Mouse (Mus musculus) T-helper 17 cell (primary cell): ENCODE results near the gene Rptor.

ENCODE experiments used
- in situ Hi-C, 2 experiments: fragments of 300-600 bp; cut with MboI, MseI; formaldehyde crosslinking; loops; 1 replicate in 1 of 2; 2 replicates in 1 of 2; pipeline ENCODE4 v1.15.1; 2025; ENCODE audit warnings: high pct_unique_total_duplicates in 2 of 2

Gene Rptor

DNA sequence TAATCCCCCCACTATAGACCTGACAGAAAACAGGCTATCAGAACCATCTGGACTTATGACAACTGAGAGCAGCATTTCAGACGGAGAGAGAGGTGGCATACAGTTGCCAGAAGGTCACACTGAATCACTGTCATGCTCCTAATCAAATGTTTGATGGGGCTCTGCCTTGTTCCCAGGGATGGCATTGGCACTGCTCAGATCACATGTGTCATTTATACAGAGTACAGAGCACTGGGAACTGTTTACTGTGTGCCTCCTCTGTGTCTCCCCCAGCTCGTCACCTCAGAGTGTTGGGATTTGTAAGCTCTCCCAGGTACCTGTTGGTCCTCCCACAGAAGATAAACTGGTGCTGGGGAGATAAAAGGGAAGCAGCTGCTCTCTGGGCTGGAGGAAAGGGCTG, 81.1 kb downstream of the Rptor start:
- in situ Hi-C loops, result no loop called here

DNA sequence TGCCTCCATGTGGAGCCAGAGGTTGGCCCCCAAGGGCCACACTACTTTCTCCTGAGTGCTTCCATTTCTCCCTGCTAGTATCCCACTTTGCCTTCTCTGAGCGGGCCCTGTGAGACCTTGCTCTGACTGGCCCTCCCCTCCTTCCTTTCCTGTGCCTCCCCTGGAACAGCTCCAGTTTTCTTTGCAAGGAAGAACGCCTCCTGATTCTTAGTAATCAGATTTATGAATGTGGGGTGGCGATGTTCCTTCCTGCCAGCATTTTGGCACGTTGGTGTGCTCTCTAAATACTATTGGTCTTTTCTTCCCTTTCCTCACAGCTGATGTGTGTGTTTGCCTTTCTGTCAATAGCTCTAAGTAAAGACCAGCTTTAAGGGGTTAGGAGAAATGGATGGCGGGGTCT, 82.8 kb downstream of the Rptor start:
- in situ Hi-C loops, result no loop called here

DNA sequence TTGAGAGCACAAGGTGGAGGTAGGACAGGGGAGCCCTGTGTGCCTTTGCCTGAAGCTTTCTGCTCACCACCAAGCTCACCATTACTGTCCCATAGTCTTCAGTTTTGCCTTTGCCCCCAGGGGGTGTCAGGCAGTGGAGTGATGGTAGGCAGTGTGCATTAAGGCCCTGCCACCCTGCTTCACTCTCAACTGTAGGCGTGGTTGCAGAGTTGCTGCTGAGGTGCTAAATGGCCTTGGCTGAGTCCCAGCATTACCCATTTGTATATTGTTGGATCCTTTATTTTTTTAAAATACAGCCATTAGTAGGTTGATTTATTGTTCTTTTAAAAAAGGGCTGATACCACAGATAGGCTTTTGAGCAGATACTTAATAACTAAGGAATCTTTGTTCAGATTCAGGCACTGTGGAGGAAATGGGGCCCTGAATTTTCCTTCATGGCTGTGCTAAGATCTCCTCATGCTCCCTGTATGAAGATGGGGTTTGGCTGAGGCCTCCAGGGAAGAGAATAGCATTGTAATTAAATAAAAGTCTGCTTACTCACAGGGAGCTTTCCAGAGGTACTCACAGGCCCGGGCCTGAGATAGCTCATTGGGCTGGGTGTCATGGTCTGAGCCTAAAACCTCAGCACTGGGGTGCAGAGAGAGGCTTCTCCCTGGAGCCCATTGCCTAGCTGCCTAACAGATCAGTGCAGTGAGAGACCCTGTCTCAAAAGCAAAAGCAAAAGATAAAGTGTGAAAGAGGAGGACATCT, 83.4 kb downstream of the Rptor start:
- in situ Hi-C loops, result no loop called here

DNA sequence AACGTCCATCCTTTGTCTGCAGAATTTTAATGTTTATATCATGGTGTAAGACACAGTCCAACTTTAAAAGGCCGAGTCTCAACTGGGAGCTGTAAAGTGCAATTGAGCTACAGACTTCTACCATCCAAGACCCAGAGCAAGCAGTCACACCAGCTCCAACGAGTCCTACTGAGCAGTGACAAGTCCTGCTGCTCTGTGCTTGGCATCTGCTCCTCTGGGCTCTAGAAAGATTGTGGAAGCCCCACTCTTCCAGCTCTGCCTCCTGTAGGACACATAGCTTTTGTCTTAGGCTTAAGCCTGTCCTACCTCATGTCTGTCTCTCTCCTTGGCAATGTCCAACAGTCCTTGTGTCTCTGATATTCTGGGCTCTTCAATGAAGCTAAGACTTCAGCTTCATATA, 84.6 kb downstream of the Rptor start:
- in situ Hi-C loops, result no loop called here

DNA sequence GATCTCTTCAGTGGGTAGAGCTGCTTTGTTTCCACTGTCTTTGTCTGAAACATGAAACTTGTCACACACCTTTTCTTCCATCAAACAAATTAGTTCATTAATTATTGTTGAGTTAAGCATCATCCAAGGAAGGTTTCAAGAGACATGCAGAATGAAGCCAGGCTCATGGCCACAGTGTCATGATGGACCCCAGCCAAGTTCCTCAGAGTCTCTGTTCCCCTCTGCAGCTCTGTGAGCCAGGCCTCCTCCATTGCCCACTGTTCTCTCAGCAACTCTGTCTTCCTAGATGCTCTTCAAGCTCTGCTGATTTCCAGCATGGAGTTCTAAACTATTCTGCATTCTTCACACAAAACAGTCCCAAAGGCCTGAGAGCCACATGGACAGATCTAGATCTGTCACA, 85.3 kb downstream of the Rptor start:
- in situ Hi-C loops, result no loop called here

DNA sequence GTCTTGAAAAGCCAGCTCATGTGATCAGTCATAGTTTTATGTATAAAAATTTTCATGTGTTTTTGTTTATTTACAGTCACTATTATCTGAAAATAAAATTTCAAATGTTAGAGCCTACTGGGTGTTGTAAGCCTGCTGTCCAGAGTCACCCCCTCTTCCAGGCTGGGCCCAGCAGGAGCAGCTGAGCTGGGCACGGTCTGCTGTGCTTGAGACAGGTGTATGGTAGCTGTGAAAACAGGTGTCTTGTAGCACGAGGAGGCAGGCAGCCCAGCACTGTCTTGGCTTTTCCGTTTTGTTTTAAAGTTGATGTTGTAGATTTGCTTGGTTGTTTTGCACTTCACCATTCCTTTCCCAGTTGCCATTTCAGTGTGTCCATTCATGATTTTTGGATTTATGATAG, 87.2 kb downstream of the Rptor start:
- in situ Hi-C loops, result no loop called here

DNA sequence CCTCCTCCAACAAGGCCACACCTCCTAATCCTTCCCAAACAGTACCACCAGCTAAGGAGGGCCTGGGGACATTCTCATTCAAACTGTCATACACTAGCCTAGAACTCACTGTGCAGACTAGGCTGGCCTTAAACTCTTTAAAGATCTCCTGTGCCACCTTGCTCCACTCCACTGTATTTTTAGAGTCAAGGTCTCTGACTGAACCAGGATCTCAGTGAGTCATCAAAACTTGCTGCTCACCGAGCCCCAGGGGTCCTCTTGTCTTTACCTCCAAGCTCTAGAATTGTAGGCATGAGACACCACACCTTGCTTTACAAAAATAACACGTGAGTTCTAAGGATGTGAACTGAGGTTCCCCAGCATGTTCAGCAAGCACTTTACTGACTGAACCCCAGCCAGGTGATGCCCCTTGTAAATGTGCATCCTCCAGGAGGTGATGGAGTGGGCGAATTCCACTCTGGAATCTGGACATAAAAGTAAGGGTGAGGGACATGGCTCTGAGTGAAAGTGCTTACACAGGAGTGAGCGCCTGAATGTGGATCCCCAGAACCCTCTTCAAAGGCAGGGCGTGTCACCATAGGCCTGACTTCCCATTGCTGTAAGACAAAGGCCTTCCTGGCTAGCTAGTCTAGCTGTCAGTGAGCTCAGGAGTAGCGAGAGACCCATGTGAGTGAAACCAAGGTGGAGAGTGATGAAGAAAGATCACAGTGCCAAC, 89.6 kb downstream of the Rptor start:
- in situ Hi-C loops, result no loop called here

DNA sequence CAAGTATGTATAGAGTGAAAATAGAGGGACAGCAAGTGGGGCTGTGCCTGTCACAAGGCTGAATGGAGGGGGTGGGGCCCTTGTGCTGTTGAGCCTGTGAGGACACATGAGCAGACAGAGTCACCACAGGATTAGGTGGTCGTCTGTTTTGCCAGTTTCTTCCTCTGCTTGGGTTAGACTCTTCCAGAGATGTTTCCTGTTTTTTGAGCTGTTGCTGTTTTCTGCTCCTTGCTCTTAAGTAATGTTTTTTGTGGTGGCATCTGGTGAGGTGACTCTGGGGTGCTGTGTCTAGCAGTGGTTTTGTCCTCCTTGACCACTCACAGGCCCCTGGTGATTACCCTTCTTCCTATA, 90.2 kb downstream of the Rptor start:
- in situ Hi-C loops, result no loop called here

DNA sequence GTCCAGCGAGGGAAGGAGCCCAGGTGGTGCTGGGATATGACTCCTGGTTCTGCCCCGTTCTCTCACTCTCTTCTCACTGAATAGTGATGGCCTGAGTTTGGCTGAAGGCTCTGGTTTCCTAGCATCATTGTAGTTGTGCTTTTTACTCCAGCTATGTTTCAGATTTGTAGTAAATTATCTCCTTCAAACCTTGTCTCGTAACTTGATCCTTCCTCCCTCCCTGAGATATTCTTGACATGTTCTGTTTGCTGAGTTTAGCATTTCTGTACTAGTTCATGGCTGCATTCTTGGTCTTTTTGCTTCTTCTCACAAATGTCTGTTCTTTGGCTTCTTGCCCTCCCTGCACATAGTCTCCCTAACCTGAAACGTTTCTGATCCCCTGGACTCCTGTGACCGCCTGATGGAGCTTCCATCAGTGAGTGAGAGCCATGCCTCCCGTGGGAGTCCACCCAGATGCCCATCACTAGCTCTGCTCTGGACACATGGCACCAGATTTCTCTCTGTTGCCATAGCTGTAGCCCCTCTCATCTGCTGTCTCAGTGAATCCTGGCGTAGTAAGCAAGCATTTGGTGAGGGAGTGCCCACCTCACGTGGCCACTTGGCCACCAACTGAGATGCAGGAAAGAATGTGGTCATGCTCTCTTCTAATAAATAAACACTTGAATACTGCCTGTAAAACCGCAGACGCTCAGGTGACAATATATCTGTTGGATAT, 91.6 kb downstream of the Rptor start:
- in situ Hi-C loops, result no loop called here

DNA sequence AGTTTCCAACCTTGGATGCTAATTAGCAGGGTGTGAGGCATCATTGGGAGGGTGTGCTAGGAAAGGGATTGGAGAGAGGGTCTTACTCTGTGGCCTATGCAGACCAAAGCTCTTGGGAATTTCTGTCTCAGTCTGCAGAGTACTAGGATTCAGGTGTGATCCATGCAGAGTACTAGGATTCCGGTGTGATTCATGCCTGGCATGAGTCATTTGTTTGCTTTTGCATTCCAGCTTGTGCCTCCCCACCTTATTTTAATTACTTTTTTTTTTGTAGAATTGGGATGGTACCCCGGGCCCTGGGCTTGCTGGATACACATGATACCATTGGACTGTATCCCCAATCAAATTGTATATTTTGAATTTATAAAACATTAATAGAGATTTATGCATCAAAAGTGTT, 93.7 kb downstream of the Rptor start:
- in situ Hi-C loops, result no loop called here

DNA sequence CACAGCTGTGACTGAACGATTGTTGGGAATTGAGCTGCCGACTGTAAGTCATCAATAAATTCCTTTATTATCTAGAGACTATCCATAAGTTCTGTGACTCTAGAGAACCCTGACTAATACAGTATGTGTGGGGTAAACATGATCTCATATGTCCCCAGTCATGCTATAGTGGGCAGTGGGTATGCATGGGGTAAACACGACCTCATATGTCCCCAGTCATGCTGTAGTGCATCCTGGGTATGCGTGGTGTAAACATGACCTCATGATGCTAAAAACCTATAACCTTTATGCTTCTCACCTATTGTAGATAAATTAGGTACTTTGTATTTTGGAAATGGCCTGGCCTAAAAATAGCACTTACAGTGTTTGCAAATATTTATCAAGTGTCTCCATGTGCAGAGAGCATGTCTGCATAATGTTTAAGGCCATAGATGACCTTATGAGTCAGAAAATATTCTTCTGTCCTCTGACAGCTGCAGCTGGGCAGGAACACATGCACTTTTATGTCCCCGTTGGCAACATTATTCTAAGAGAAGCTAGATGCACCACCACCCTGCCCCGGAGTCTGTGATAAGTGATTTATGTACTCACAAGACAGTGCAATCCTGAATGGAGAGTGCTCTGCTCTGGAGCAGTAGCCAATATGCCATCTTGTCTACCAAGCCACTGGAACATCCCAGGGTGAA, 102.8 kb downstream of the Rptor start:
- in situ Hi-C loops, result no loop called here

DNA sequence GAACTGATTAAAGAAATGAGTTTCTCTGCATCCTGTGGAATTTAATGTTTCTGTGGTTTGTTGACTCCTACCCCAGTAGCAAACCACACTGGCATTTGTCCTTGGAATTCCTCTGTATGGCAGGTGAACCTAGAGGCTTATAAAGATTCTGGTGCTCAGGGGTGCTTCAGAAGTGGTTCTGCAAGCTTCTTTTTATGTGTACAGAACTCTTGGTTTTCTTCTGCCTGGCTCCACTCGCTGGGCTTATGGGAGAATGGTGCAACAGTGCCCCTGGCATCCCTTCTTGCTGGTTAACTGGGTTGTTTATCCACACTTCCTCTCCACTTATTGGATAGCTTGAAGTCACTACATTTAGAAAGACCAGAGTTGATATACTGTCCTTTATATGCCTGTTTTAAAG, 104.6 kb downstream of the Rptor start:
- in situ Hi-C loops, result no loop called here

DNA sequence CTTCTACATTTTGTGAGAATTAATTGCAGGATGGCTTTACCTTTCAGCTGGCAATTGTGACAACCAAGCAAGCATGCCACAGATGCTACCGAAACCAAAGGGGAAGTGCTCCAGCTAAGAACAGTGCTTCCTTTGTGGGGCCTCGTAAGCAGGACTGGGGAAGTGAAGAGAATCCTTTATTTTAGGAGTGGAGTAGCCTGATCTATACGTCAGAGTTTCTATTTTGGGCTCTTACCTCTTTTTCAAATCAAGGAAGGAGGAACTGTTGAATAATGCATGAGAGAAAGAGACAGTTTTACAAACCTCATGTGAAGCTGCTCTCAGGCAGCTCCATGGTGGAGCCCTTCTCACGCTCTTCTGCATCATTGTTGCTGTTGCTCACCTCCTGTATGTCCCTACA, 106.5 kb downstream of the Rptor start:
- in situ Hi-C loops, result no loop called here

DNA sequence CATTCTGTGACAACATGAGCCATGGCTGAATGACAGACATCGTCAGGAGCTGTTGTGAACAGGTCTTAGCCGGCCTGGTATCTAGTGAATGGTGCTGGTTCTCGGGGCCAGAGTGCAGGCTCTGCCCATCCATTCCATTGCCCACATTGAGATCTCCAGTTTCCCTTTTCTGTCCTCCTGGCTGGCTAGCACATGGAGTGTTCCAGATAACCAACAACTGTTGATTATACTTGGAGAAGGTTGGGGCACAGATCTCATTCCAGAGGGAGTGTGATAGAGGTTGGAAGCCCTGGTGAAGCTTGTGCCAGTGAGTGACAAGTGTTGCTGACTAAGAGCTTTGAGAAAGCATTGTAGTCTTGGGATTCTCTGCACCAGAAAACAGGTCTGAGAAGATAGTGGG, 107.6 kb downstream of the Rptor start:
- in situ Hi-C loops, result no loop called here

DNA sequence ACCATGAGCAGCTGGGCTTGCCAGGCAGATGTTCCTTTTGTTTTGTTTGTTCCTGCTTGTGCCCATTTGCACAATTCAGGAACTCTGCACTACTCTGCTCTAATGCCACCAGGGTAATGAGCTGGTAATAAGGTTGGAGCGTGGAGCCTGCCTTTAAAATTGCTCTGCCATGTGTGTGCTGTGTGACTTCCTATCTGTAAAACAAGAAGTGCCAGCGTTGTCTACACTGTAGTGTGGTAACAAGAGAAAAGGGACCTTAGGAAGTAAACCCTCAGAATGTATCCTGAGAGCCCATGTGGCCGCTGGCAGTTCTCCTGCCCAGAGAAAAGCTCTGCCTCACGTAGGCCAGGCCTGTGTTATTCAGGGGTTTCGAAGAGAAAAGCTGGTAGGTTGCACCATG, 108.1 kb downstream of the Rptor start:
- in situ Hi-C loops, result no loop called here

DNA sequence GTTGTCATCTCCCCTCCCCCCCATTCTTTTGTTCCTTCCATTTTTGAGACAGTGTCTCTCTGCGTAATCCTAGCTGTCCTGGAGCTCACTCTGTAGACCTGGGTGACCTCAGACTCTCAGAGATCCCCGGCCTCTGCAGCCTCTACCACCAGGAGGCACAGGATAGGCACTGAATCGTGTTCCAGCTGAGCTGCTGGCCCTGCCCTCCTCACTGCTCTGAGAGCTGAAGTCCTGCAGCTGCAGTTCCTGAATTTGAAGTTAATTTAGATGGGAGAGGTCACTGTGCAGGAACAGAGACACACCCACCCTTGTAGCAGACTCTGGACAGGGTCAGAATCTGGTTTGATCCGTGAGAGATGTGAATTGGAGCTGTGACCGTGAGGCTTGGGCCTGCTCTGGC, 112.7 kb downstream of the Rptor start:
- in situ Hi-C loops, result loop anchor here in 1 of 2 experiments (5.0 kb wide), 1 partner anchor 38 kb away; no protein-coding TSS in a partner anchor

DNA sequence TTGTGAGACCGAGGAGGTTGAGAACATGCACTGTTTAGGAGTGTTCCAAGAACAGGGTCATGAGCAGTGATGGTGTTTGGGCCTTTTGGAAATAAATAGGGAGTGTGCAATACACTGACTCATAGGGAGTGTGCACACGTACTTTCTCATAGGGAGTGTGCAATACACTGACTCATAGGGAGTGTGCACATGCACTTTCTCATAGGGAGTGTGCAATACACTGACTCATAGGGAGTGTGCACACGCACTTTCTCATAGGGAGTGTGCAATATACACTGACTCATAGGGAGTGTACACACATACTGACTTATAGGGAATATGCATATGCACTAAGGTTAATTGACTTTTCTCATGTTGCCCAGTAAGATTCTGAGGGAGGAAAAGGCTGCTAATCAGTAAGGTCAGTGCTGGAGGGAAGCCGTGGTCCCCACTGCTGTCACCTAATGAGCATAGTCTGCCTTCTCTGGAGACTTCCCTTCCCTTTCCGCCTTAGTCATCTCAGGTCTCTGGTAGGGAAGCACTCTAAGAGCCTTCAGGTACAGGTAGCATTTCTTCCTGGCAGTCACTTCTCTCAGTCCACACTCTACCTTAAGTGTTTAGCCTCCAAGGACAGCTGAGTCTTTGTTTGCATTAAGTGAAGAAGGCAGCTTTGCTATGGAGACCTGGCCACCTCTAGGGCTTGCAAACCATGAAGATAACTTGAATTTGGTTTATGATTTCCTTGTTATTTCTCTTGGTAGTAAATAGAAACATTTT, 113.3 kb downstream of the Rptor start:
- in situ Hi-C loops, result loop anchor here in 1 of 2 experiments (5.0 kb wide), 1 partner anchor 39 kb away; no protein-coding TSS in a partner anchor

DNA sequence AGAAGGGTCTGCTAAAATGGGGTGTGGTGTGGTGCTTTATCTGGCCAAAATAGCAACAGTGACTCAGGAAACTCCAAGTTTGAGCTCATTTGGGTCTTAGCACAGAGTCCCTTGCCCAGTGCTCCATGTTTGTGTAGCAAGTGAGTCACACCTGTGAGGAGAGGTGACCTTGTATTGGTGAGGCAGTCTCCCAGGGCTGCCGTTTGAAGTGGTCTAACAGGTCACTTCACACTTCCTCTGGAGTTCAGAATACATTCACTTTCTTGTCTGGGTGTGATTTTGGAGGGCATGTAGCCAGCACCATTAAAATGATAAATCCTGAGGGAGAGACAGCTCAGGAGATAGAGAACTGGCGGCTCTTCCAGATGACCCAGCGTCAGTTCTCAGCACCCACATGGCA, 115.4 kb downstream of the Rptor start:
- in situ Hi-C loops, result loop anchor here in 1 of 2 experiments (5.0 kb wide), 1 partner anchor 41 kb away; no protein-coding TSS in a partner anchor

DNA sequence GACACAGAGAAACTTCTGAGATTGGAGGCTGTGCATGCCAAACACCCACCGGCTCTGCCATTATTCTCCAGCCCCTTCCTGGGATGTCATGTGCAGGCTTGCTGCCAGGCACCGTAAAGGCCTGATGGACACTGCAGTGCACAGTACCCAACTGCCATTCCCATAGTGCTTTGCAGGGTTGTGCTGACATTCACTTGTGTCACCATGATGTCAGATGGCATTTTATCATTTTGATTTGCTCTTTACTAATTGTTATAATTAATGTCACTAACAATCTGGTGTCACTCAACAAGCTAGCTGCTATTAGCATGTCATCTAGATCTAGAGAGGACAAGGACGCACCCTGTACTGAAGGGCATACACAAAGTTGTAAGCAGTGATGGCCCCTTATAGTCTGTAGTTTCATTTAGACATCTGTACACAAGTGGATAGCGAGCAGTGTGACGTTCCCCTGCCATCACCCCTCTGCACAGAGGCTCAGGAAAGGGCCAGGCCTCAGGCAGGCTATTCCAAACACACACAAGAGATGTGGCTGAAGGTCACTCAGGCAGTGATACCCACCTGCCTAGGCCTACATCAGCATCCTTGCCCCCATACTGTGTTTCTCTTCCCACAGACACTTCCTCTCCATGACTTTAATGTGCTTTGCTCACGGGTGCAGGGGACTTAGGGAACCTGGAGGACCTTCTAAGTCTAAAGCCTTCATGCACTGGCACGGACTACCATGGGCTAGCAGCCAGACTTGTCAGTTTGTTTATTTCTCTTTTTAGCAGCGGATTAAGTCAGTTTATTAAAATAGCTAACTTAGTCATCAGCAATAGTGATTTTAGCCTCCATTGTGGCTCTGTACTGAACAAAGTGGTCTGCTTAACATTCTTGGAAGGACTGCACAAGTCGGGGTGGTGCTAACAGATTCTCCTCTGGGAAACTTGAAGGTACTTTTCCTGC, 117.7 kb downstream of the Rptor start:
- in situ Hi-C loops, result no loop called here

DNA sequence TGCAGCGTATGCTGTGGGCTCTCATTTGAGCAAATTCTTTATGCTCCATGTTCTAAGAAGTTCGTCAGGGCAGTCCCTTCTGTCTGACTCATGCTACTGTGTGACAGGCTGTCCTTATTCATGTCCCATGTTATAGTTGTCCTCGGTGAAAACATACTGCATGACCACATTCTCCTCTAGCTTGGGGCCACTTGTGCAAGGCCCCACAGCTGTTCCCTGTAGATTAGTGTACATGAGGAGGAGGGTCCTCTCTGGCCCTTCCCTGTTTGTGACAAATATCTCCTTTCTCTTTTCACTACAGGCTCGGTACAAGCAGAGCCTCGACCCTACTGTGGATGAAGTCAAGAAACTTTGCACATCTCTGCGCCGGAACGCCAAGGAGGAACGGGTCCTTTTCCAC, 122.0 kb downstream of the Rptor start:
- in situ Hi-C loops, result no loop called here
